Mouse (Mus musculus): ENCODE measurements around the gene Gm8229.
"Not testable (repeated sequence)": the region's sequence is repeated elsewhere in the genome, so short reads cannot be mapped to it uniquely, and the experiment has no call there.

Gm8229 gene

DNA sequence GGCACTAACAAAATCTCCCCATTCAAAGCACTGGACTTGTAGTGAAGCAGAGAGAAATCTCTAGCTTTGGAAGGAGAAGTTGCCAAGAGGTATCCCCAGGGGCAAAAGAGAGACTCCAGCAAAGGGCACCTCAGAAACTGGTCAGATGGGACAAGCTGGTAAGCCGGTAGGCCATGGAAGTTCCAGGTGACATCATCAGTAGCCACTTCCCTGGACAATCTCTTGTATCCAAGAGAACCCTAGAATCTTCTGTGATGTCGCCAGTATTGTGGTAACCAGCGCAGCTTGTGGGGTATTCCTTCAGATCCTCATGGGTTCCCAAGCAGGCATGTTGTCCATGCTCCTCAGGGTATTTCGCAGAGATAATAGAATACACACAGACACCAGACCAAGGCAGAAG lies at the start of gene Gm8229:
Gene Gm8229, plus strand, starts transcription at position 301 of the 400 bp plus-strand sequence.
- not testable (repeated sequence) for DNase-seq (ENCODE audit: low spot score)

DNA sequence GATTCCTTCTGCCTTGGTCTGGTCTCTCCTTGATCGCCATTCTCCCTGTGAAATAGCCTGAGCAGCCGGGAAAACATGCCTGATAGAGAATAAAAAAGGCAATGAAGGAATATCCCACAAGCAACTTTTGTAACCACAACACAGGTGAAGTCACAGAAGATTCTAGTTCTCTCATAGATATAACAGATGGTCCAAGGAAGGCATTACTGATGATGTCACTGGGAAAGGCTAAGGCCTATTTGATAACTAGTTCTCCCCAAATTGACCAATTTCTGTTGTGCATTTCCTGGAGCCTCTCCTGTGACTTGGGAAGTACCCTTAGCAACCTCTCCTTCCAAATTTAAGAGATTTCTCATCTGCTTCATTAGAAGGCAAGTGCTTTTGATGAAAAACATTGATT lies 26.7 kb upstream of the Gm8229 start, which contains the start of gene Gm5930:
Gene Gm5930, minus strand, starts transcription at position 101 of the 400 bp plus-strand sequence.
- not testable (repeated sequence) for DNase-seq (ENCODE audit: low spot score)

DNA sequence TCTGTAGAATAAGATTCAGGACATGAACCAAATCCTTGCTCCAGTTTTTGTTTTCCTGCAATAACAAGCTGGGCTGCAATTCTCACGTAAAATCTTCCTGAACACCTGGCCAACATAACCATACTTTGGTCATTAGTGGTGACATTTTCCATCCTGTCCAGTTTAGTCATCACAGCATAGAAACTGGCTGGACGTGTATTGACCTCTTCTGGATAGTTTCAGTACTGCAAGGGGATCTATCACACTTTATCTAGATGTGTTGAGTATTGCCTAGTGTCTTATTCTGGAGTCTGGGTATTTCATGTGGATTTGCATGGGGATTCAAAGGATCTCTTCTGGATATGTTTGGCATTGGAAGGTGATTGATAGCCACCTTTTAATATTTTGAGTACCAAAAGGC lies 3.7 kb upstream of the Gm8229 start:
- DNase-seq (ENCODE audit: low spot score), result not testable (repeated sequence)

DNA sequence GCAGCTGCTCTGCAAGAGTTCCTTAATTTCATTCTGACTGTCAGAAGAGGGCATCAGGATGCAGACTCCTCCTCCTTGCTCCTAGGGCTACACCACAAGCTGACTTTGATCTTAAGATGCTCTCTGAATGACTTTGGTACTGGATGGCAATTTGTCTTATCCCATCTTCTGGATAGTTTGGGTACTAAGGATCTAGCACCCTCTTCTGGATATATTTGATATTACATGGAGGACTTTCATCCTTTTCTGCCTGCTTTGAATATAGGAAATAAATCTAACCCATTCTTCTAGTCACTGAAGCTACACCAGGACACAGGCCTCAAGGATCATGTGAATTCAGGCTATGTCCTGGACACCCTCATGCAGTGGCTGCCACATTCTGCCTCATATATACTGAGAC lies 2.9 kb upstream of the Gm8229 start:
- DNase-seq (ENCODE audit: low spot score), result not testable (repeated sequence)

DNA sequence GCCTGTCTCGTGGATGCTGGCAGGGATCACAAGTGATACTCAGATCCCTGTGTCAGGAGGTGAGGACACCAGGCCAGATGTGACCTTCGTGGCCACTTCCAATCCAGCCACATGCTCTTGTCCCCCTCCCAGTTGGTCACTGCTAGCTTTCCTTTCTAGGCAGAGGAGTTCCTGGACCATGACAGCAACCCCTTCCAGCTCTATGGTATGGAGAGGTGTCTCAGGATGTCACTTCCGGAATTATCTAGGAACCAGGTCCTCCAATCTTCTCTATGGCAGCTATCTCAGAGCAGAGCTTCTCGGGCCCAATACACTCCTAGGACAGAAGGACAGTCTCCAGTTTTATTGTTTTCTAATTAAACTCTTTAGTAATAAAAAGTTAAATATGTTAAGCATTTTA lies 19.1 kb downstream of the Gm8229 start:
- DNase-seq (ENCODE audit: low spot score), result not testable (repeated sequence)

DNA sequence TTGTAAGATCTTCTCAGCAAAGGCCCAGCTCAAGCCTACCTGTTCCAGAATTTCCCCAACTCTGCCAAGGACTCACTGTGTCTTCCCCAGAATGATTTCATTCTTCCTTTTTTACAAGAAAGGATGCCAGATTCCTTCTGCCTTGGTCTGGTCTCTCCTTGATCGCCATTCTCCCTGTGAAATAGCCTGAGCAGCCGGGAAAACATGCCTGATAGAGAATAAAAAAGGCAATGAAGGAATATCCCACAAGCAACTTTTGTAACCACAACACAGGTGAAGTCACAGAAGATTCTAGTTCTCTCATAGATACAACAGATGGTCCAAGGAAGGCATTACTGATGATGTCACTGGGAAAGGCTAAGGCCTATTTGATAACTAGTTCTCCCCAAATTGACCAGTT lies 45.4 kb downstream of the Gm8229 start, which contains the start of gene Gm3371:
Gene Gm3371, minus strand, starts transcription at position 101 of the 400 bp plus-strand sequence.
- DNase-seq (ENCODE audit: low spot score), result not testable (repeated sequence)

Data from urinary bladder, postnatal 25 days (tissue).